Mouse (Mus musculus) adrenal gland, postnatal 25 days (tissue): ENCODE results near the gene Olfr434. TPM values are rescaled to one million over a fixed set of nuclear protein-coding genes. Genes with fewer than 3 reads are reported as not detected.
"Not testable (repeated sequence)": the region's sequence is repeated elsewhere in the genome, so short reads cannot be mapped to it uniquely, and the experiment has no call there.

Experiments
- DNase-seq: peaks from one replicate; pipeline ENCODE4 v3.0.0; 2021; ENCODE audit warnings: mixed read lengths
- long read RNA-seq: library from polyadenylated mRNA; stranded (forward); transcript quantifications from one replicate; pipeline ENCODE4 v2.0.0, GENCODE M21; 2021
- total RNA-seq: library from RNA; stranded (reverse); gene quantifications from 2 replicates; pipeline ENCODE4 v1.2.3, GENCODE M21; 2021

The Olfr434 gene
- total RNA-seq: not detected in 2 replicates
- long read RNA-seq: 0 reads

DNA sequence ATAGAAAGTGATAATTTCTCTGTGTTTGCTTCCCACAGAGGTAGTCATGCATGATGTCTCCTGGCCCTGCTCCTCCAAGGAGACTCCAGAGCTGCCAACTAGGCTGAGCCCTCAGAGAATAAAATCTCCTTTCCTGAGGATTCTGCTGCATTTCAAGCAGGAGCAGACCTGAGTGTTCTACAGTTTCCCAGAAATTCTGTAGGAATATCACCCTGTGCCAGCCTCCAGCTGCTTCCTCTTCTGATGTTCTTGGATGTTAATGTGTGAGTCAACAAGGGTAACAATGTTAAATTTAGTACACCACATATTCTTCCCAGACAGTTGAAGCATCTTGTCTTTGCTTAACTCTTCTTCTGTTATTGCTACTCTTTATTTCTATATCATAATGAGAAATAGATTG, at the start of gene Olfr434:
Gene Olfr434, plus strand, starts transcription at position 149 of the 400 bp plus-strand sequence.
- not testable (repeated sequence) for DNase-seq

- no peak for DNase-seq
Measured at GRCm38 (mm10) chr6:43167246-43167645, 45.6 kb upstream of the Olfr434 start.

GRCm38 (mm10) chr6:43171840-43172239, 41.0 kb upstream of the Olfr434 start, which contains the start of gene Olfr13:
TSS of gene Olfr13 (plus strand) at chr6:43172140.
- no peak for DNase-seq

- DNase-seq: no peak
Measured at GRCm38 (mm10) chr6:43178129-43178528, 34.7 kb upstream of the Olfr434 start.

DNA sequence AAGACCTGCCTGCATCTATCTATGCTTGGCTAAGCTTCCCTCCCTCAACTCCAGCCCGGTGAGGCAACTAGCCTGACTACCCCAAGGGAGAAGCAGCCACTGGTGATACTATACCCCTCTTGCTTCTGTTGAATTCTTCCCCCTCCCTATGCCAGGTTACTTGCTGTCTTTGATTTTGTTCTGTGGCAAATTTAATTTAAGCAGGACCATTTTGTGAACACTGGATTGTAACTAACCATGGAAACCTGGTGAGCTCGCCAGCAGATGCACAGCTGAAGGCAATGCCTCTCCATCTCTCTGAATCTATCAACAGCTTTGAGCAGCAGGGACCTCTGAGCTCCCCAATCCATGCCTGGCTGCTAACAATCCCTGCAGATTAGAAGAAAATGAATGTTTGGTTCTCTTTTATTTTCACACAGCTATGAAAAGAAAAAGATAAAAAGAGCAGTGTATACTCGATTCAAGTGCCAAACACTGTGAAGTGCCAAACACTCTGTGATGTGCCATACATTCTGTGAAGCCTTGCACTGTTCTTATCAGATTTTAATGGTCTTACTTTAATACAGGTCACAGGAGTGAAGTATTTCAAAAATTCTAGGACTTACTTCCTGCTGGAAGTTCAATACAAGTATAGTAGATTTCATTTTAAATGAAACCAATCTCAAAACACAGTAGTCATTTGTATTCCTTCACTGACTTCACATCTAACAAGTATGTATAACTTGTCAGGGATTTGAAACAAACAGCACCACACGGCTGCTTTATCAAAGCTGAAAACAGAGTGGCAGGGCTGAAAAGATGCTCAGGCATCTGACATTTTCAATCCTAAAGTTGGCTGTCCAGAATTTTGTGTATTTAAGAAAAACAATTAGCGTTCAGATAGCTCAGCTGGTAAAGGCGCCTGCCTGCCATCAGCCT, 34.0 kb upstream of the Olfr434 start:
- no peak for DNase-seq

GRCm38 (mm10) chr6:43190986-43191385, 21.8 kb upstream of the Olfr434 start:
- DNase-seq: no peak

DNA sequence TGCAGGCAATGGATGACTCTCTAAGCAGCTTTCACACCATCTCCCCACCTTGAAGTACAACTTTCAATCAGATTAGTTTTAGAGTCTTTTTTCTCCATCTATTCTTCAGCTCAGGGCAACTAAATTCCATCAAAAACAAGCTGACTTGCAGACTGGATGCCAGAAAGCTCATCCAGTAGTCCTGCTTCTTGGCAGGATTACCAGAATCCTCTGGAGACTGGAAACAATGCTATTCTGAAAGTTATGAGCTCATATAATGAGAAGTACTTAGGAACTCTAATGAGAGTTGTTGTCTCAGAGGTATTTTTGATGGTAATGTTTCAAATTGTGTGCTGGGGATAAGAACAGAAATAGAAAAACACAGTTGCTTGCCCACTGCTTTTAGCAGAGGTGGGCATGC, 16.0 kb upstream of the Olfr434 start, which contains the start of gene Olfr435:
Gene Olfr435, plus strand, starts transcription at position 366 of the 400 bp plus-strand sequence.
- no peak for DNase-seq

GRCm38 (mm10) chr6:43198094-43198493, 14.7 kb upstream of the Olfr434 start:
- no peak for DNase-seq

DNA sequence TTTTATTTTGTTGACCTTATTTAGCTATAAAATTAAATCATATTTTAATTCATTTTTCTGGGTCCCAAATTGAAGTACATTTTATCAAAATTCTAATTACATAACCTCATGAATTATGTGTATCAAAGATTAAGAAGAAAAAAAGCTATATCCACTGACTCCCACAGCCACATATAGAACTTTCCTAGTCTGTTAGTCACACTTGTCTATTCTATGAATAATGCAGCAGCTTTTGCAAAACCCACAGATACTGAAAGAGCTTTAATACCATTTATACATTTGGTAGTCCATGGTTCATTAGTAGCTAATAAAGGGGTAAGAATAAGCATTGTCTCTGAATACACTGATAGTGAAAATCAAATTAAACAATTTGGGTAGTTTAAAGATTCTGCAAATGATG, 10.0 kb upstream of the Olfr434 start:
- DNase-seq: no peak

DNA sequence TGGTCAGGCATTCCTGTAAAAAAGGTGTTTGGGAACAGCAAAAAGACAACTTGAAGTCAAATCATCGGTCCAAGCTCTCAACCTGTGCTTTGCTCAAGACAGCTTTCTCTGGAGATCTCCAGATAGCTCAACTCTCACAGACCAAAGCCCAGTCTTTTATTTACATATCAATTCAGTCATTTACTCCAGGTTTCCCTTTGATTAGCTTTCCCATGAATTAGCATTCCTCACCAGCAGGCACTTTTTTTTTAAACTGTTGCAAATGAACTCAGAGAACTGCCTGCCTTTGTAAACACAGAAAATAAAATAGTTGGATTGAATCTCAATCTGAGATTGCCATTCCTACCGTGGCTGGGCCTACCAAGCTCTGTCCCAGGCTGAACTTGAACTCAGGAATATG, 7.5 kb upstream of the Olfr434 start:
- no peak for DNase-seq

DNA sequence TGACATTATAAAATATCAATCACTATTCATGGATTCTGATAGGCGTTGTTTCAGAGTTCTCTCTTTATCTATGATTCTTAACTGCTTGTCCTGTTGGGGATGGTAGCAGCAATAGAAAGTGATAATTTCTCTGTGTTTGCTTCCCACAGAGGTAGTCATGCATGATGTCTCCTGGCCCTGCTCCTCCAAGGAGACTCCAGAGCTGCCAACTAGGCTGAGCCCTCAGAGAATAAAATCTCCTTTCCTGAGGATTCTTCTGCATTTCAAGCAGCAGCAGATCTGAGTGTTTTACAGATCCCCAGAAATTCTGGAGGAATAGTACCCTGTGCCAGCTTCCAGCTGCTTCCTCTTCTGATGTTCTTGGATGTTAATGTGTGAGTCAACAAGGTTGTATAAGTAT, 18.4 kb downstream of the Olfr434 start, which contains the start of gene Olfr47:
Gene Olfr47, plus strand, starts transcription at position 275 of the 400 bp plus-strand sequence.
- not testable (repeated sequence) for DNase-seq

DNA sequence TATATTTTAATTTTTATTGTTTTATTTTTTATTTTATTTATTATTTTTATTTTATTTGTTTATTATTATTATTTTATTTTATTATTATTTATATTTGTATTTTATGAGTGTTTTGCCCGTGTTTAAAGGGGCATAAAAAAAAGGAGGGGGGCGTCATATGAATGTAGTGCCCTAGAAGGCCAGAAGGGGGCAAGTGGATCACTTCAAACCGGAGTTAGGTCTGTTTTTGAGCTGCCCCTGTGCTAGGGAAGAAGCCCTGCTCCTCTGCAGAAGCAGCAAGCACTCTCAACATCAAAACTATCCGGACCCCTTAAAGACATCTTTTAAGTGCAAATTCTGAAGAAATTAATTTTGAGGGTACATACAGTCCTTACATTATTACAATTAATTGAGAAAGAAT, 29.2 kb downstream of the Olfr434 start:
- no peak for DNase-seq

GRCm38 (mm10) chr6:43247396-43247795, 34.6 kb downstream of the Olfr434 start:
- no peak for DNase-seq

- DNase-seq: no peak
Measured at GRCm38 (mm10) chr6:43252994-43253393, 40.2 kb downstream of the Olfr434 start.

GRCm38 (mm10) chr6:43254193-43254926, 41.5 kb downstream of the Olfr434 start:
- DNase-seq: no peak

GRCm38 (mm10) chr6:43260756-43261155, 47.9 kb downstream of the Olfr434 start:
- no peak for DNase-seq

DNA sequence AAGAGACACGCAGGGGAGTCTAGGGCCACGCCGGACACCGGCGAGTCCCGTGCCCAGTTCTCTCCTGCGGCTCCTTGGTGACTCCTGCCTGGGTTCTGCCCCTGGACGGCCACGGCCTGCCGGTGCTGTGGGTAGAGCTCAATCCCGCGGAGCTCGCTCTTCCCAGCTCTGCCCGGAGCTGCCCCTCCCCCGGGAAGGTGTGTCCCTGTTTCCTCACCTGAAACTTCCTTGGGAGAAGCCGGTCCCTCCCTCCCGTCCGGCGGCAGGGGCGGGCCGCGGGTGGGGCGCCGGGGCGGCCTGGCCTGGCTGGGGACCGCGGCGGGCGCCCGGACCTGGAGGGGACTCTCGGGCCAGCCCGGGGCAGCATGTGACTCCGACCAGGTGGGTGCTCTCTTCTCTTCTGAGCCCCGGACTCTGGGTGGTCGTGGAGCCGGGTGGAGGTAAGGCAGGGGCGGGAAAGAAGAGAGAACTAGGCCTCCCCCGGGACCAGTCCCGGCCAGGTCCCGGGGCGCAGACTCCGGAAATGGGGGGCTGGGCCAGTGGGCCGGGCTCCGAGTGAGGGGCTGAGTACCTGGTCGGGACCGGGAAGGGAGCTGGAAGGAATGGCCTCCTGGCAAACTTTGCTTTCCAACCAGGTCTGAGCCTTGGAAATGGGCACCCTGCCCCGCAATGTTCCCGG, 52.7 kb downstream of the Olfr434 start, which contains the start of gene Arhgef5:
Gene Arhgef5, plus strand, starts transcription at position 220 of the 679 bp plus-strand sequence.
- DNase-seq: peak; percentile 62

DNA sequence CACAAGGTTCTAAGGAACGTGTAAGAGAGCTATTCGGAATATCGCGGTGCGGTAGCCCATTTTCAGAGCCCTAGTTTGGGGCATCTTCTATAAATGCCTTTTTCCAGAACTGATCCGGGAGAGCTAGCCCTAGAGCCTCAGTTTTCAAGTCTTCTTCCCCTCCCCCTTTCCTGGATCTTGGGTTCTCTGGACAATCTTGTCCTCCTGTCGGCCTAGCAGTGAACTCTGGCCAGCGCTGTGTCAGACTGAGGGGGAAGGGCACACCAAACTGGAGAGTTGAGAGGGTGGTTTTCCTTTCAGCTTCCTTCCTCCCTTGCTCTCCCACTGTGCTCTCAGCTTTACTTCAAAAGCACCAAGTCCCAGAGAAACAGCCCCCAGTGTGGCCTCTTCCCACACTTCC, 53.5 kb downstream of the Olfr434 start:
- DNase-seq: peak; percentile 27
